Mouse (Mus musculus) myocyte (in vitro differentiated cells): ENCODE measurements around the gene Mrps27.
A peak's percentile ranks its signal among the peaks of the same experiment; 100 is the strongest.

Experiments used
- E2F4 ChIP-seq: IDR thresholded peaks from one replicate; pipeline ENCODE4 v1.6.1; 2011; ENCODE audit warnings: mild to moderate bottlenecking, control low read depth, moderate library complexity; ENCODE audit not compliant: insufficient read depth
- MAX ChIP-seq: IDR thresholded peaks from one replicate; pipeline ENCODE4 v1.6.1; 2011; ENCODE audit warnings: low read depth, mild to moderate bottlenecking, control low read depth
- POLR2A ChIP-seq: IDR thresholded peaks from one replicate; pipeline ENCODE4 v1.6.1; 2011; ENCODE audit warnings: low read depth, mild to moderate bottlenecking, control low read depth, moderate library complexity; ENCODE audit not compliant: insufficient read length
- POLR2AphosphoS2 ChIP-seq: IDR thresholded peaks from one replicate; pipeline ENCODE4 v1.6.1; 2011; ENCODE audit warnings: low read depth, control low read depth; ENCODE audit not compliant: insufficient read length
- TCF12 ChIP-seq: IDR thresholded peaks from one replicate; pipeline ENCODE4 v1.6.1; 2011; ENCODE audit warnings: mild to moderate bottlenecking, control low read depth; ENCODE audit not compliant: poor library complexity, insufficient read depth, severe bottlenecking

DNA sequence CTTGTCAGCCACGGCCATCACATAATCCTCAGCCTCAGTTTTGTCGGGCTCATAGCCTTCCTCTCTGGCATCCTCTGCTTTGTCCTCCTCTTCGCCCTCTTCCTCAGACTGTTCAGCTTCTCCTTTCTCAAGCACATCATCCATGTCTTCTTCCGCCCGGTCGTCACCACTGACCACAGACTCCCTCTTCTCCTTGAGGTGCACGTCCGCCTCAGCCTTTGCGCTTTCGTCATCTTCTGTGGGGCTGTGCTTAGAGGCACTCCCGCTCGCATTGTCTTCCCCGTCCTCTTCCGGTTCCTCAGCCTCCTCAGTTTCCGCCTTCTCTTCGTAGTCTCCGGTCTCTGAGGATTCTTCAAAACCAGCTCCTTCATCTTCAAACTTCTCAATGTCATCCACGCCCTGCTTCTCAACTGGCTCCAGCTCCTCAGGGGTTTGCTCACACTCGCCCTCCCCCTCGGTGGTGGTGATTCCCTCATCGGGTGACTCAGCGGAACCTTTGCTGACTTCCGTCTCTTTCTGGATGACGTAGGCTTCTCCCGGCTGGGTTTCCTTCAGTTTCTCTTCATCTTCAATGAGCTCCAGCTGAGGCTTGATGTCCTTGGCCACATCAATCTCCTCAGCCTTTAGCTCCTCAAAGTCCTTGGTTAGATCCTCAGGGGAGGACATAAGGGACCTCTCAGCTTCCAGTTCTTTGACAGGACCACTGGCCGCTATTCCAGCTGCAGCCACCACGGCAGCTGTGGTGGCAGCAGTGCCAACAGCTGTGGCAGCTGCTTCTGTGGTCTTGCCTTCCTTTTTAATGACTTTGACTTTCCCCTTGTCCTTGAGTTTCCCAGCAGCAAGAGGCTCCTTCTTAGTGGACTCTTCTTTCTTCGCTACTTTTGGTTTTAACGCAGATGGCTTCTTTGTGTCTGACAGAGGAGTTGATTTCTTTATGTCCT, 88.8 kb downstream of the Mrps27 start:
- peak; percentile 12 for TF ChIP-seq POLR2A
- no peak for TF ChIP-seq MAX
- TF ChIP-seq POLR2AphosphoS2: peak; percentile 72
- no peak for TF ChIP-seq TCF12
- no peak for TF ChIP-seq E2F4
